8 mouse cellular contexts compared by ENCODE assay signal in genomic region chr13:36731931-36732461, GRCm38 (mm10). TPM values are rescaled to one million over a fixed set of nuclear protein-coding genes. Genes with fewer than 3 reads are reported as not detected.
DNase-seq lines count a peak whose midpoint lies in the region; ATAC-seq and TF ChIP-seq lines count a peak whose summit lies in the region.

No protein-coding gene starts in this region.

- no peak overlapping the region for H3K27ac ChIP-seq in testis, adult 2 months (ENCODE audit: control insufficient read depth, insufficient read depth, low read depth, low read length)
- H3K27ac ChIP-seq in liver, embryonic 13.5 days, result no peak overlapping the region; the same call in 1 of the 2 replicates
- H3K27ac ChIP-seq in small intestine, adult 2 months (ENCODE audit: insufficient read depth, low read depth, low read length), result no peak overlapping the region

- H3K9ac ChIP-seq in liver, embryonic 13.5 days, result no peak overlapping the region

- H3K4me3 ChIP-seq in testis, adult 2 months (ENCODE audit: control insufficient read depth, low read depth, low read length), result peak overlapping the region; percentile 31
- H3K4me3 ChIP-seq in liver, embryonic 13.5 days (replicated peaks), result peak overlapping the region; percentile 42
- peak overlapping the region; percentile 60 for H3K4me3 ChIP-seq in small intestine, adult 2 months (ENCODE audit: low read depth, low read length)

- H3K36me3 ChIP-seq in testis, adult 2 months (ENCODE audit: control insufficient read depth, insufficient read depth, low read length), result no peaks in the 10 kb centered on the region
- H3K36me3 ChIP-seq in liver, embryonic 13.5 days, result no peaks in the 10 kb centered on the region
- no peaks in the 10 kb centered on the region for H3K36me3 ChIP-seq in small intestine, adult 2 months (ENCODE audit: control insufficient read depth, insufficient read depth, low read length)

- WGBS in liver, embryonic 13.5 days (ENCODE audit: insufficient replicate concordance), result under 1% methylated on average over 23 of the region's 23 CpGs
- WGBS in small intestine, adult 2 months, result under 1% methylated on average over 23 of the region's 23 CpGs

- H3K27me3 ChIP-seq in testis, adult 2 months (ENCODE audit: control insufficient read depth, insufficient read depth, low read length), result peaks cover 5% of the 10 kb centered on the region
- peaks cover 100% of the 10 kb centered on the region for H3K27me3 ChIP-seq in liver, embryonic 13.5 days
- peaks cover 37% of the 10 kb centered on the region for H3K27me3 ChIP-seq in small intestine, adult 2 months (ENCODE audit: control insufficient read depth, insufficient read depth, low read length)

- TF ChIP-seq POLR2A in testis, adult 2 months (IDR thresholded peaks at IDR 0.05; ENCODE audit: control insufficient read depth, low read depth, low read length), result no peak
- TF ChIP-seq POLR2A in small intestine, adult 2 months (IDR thresholded peaks at IDR 0.05; ENCODE audit: low read depth, low read length), result no peak

- intact Hi-C loops in heart, postnatal 10 days (cut with DNase I), result loop anchor here (10.0 kb wide), 1 partner anchor 617 kb away; the partner anchor contains the start of genes Fars2 and Lyrm4

- no peaks in the 10 kb centered on the region for H3K9me3 ChIP-seq in liver, embryonic 13.5 days (replicated peaks)

- H3K4me2 ChIP-seq in liver, embryonic 13.5 days, result peak overlapping the region; percentile 60

- peaks cover 10% of the 10 kb centered on the region for H3K4me1 ChIP-seq in testis, adult 2 months (ENCODE audit: control insufficient read depth, insufficient read depth, low read length)
- H3K4me1 ChIP-seq in liver, embryonic 13.5 days (replicated peaks), result peaks cover 18% of the 10 kb centered on the region
- H3K4me1 ChIP-seq in small intestine, adult 2 months (ENCODE audit: control insufficient read depth, insufficient read depth, insufficient read length, low read length), result no peaks in the 10 kb centered on the region; the same call in 1 of the 2 replicates

- no peak for TF ChIP-seq CTCF in testis, adult 2 months (IDR thresholded peaks at IDR 0.05; ENCODE audit: control insufficient read depth, insufficient read depth, insufficient replicate concordance, low read depth, low read length)
- no peak for TF ChIP-seq CTCF in small intestine, adult 2 months (IDR thresholded peaks at IDR 0.05; ENCODE audit: extremely low read depth, insufficient read length, insufficient replicate concordance, low read depth, low read length)

- peak; percentile 41 to 55 for DNase-seq in cerebellum, adult 18-20 months
- no peak for DNase-seq in cerebellum, adult 9-10 months
- no peak for DNase-seq in testis, postnatal 10 days (ENCODE audit: low spot score)
- peak; percentile 29 to 45 for DNase-seq in heart, postnatal 10 days
- DNase-seq in liver, embryonic 13.5 days, result no peak
- DNase-seq in adrenal gland, adult 8-10 months, result no peak

- no peak for ATAC-seq in liver, embryonic 13.5 days (ENCODE audit: low read depth)

RNA-seq across cellular contexts. Expression of gene Nrn1, which starts 2.9 kb away (rescaled TPM):
- 1.1 and 1.8 TPM in 2 replicates for polyA plus RNA-seq in testis, adult 2 months (2012; rRNA removed)
- 1 to 10 TPM in 1 of 2 experiments, under 1 TPM in 1; 0.94 to 1.1 TPM for total RNA-seq in heart, postnatal 10 days (2021)
- 10.0 and 10.4 TPM in 2 replicates for polyA plus RNA-seq in liver, embryonic 13.5 days (2015; fragmentation: Nextera tagmentation; extraction: Ambion mirVana)
- polyA plus RNA-seq in small intestine, adult 2 months (2012; rRNA removed), result 0.38 and 1.4 TPM in 2 replicates
- 1 to 10 TPM; 2.8 to 6.1 (median 3.7) TPM for total RNA-seq in adrenal gland, adult 8-10 months (2022)

Comparison
In these comparisons a context has a peak if more than half of its experiments do, and no peak if none do; other contexts are left out.
1. DNase-seq: peak in cerebellum, adult 18-20 months (2 of 2) and heart, postnatal 10 days (2 of 2); none in cerebellum, adult 9-10 months (single experiment), testis, postnatal 10 days (single experiment), liver, embryonic 13.5 days (single experiment) and adrenal gland, adult 8-10 months (single experiment).
2. Peak in every context shown above with its lines, with median percentiles within 50 percentile points of each other: H3K4me3 ChIP-seq.